Mouse (Mus musculus) liver, embryonic 14.5 days (tissue): ENCODE data around the gene Tsc22d3. TPM values are rescaled to one million over a fixed set of nuclear protein-coding genes. Genes with fewer than 3 reads are reported as not detected.
A peak's percentile ranks its signal among the peaks of the same experiment; 100 is the strongest.

Source experiments
- ATAC-seq: fragments of 200-750 bp; cut with Nextera tagmentation; 2 replicates; pipeline ENCODE4 v1.8.0; 2017; ENCODE audit warnings: moderate number of reproducible peaks, mild to moderate bottlenecking, moderate library complexity; ENCODE audit not compliant: insufficient read depth
- DNase-seq, 3 experiments: peaks; one replicate each; pipeline ENCODE4 v3.0.0-alpha.2; 2012 to 2013; ENCODE audit warnings: low read depth in 3 of 3, low spot score in 3 of 3
- H3K27ac ChIP-seq: fragments of 300-500 bp; sonication (generic); 2 replicates; pipeline ENCODE4 v1.5.1; 2014; ENCODE audit warnings: moderate library complexity, mild to moderate bottlenecking, control low read depth, inconsistent platforms
- H3K27me3 ChIP-seq: fragments of 300-500 bp; sonication (generic); 2 replicates; pipeline ENCODE4 v1.6.1; 2014; ENCODE audit warnings: mild to moderate bottlenecking, low read length, moderate library complexity; ENCODE audit not compliant: control insufficient read depth, insufficient read depth
- H3K36me3 ChIP-seq: fragments of 300-500 bp; sonication (generic); replicated peaks from 2 replicates; pipeline ENCODE4 v1.6.1; 2014; ENCODE audit warnings: low read depth; ENCODE audit not compliant: control insufficient read depth, insufficient read depth
- H3K4me1 ChIP-seq, 2 experiments: fragments of 200-500 bp in 1 of 2; fragments of 300-500 bp in 1 of 2; sonication (generic) in 1 of 2; replicated peaks; 2 replicates each; pipeline ENCODE4 v1.6.1; 2012 to 2014; ENCODE audit warnings: antibody characterized with exemption in 1 of 2, inconsistent platforms in 1 of 2, low read length in 1 of 2; ENCODE audit not compliant: control insufficient read depth in 2 of 2, insufficient read depth in 2 of 2
- H3K4me2 ChIP-seq: fragments of 300-500 bp; sonication (generic); 2 replicates; pipeline ENCODE4 v1.6.1; 2014; ENCODE audit warnings: low read depth, mild to moderate bottlenecking, control low read depth, moderate library complexity
- H3K4me3 ChIP-seq, 2 experiments: fragments of 200-500 bp in 1 of 2; fragments of 300-500 bp in 1 of 2; sonication (generic) in 1 of 2; 2 replicates each; pipeline ENCODE4 v1.5.1; 2012 to 2014; ENCODE audit warnings: low read depth in 2 of 2, low read length in 2 of 2, mild to moderate bottlenecking in 2 of 2, control low read depth in 1 of 2, inconsistent platforms in 1 of 2, moderate library complexity in 1 of 2; ENCODE audit not compliant: insufficient read depth in 1 of 2
- H3K9ac ChIP-seq: fragments of 300-500 bp; sonication (generic); replicated peaks from 2 replicates; pipeline ENCODE4 v1.6.1; 2014; ENCODE audit warnings: mild to moderate bottlenecking, control low read depth, moderate library complexity
- H3K9me3 ChIP-seq: fragments of 300-500 bp; sonication (generic); 2 replicates; pipeline ENCODE4 v1.6.1; 2016; ENCODE audit warnings: low read length, mixed read lengths; ENCODE audit not compliant: control insufficient read depth
- CTCF ChIP-seq: IDR thresholded peaks from 2 replicates; pipeline ENCODE4 v1.5.1; 2016; ENCODE audit warnings: antibody characterized with exemption, low read depth, control low read depth
- EP300 ChIP-seq: IDR thresholded peaks from 2 replicates; pipeline ENCODE4 v1.6.1; 2016; ENCODE audit warnings: antibody characterized with exemption, low read depth
- WGBS: fragments of 180-500 bp; shearing (Covaris S2); extraction: QIAGEN DNeasy Blood & Tissue Kit; methylation state at CpG from one replicate; pipeline ENCODE4 v1.1.7; 2014; ENCODE audit not compliant: insufficient replicate concordance; 5-methylcytosine and 5-hydroxymethylcytosine counted together
- polyA plus RNA-seq, 2 experiments: library from polyadenylated mRNA; depleted of rRNA in 1 of 2; stranded (reverse) in 1 of 2; unstranded in 1 of 2; fragments of >200 nt; fragmentation: Nextera tagmentation in 1 of 2; extraction: Ambion mirVana in 1 of 2; gene quantifications; 2 replicates each; pipeline versions ENCODE4 v1.2.1 to v1.2.3; 2012 to 2014

Gene Tsc22d3
- polyA plus RNA-seq, 2 experiments, result 5.1 to 10.6 TPM

DNA sequence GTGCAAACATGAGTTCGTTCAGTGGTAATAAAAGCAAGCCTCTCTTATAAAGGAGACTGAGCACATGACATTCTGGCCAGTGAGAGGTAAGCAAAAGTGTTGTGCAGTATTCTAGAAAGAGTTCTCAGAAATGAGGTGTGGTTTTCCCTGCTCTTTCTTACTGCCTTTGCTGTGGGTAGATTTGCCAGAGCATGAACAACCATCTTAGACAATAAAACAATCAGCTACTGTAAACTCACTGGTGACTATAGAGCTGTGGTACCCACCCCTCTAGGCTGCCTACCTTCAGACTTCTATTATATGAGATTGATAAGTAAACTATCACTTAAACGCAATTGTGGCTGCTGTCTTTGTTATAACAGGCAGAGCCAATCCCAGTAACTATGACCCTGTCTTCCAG is 69.1 kb downstream of the Tsc22d3 start:
- WGBS, result 40% methylated on average over 2 of the region's 2 CpGs
- no peak for ATAC-seq
- DNase-seq, result no peak
- no peak overlapping the region for H3K9ac ChIP-seq
- H3K36me3 ChIP-seq, result no peaks in the 10 kb centered on the region
- TF ChIP-seq EP300, result no peak
- H3K4me2 ChIP-seq, result no peak overlapping the region
- no peaks in the 10 kb centered on the region for H3K9me3 ChIP-seq
- no peak overlapping the region for H3K27ac ChIP-seq
- H3K4me3 ChIP-seq, result no peak overlapping the region
- H3K4me1 ChIP-seq, result peaks cover 0 to 8% of the 10 kb centered on the region in 2 experiments; a peak in 2 of 4 replicates
- no peaks in the 10 kb centered on the region for H3K27me3 ChIP-seq

DNA sequence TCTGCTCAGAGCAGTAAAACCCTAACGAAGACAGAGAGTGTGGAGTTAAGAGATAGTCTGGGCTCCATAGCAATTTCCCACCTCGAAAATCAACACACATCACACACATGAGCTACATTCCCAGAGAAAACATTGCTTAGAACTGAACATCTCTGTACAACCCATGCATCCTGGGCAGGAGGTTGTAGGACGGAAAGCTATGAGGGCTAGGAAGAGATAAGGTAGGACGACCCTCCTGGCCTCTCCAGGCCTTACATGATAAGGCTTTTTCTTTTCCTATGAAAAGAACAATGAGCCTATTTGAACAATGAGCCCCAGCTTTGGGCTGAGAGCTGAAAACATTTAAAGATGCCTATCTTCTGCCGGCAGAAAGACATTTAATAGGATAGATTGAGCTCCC is 69.8 kb downstream of the Tsc22d3 start:
- Histone ChIP-seq H3K9ac (no peak overlapping the region), H3K36me3 (no peaks in the 10 kb centered on the region), H3K9me3 (no peaks in the 10 kb centered on the region), H3K27me3 (no peaks in the 10 kb centered on the region), H3K4me1 (peaks cover 0 to 8% of the 10 kb centered on the region in 2 experiments; a peak in 2 of 4 replicates), H3K27ac (no peak overlapping the region), H3K4me2 (no peak overlapping the region), H3K4me3 (no peak overlapping the region)
- no peak for TF ChIP-seq EP300
- TF ChIP-seq CTCF, result no peak
- ATAC-seq (peak; percentile 52; the same call in 1 of the 2 replicates), DNase-seq (no peak)
- WGBS, result 29% methylated on average over 5 of the region's 5 CpGs

DNA sequence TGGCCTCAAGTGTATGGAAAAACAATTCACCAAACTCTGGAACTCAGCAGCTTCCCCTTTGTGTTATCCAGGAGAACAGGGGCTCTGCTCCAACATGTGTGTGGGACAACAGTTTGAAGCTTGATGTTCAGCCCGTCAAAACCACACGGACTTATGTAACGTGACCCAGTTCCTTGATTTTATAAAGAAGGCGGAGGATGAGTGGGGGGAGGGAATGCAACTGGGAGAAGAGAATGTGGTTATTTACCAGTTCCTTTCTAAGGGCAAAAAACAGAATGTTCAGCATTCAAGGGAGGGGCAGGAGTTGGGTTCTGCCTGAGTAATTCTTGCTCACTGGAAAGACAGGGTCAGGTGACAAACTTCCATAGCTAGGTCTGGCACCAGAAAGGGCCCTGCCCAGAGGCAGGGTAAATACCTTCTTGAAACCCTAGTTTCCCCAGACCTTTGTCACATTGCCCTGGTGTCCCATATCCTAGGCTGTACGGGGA is 71.3 kb downstream of the Tsc22d3 start:
- Histone ChIP-seq H3K27ac (no peak overlapping the region), H3K9ac (no peak overlapping the region), H3K9me3 (no peaks in the 10 kb centered on the region), H3K4me1 (peaks cover 0 to 8% of the 10 kb centered on the region in 2 experiments; a peak in 2 of 4 replicates), H3K36me3 (no peaks in the 10 kb centered on the region), H3K4me3 (no peak overlapping the region), H3K27me3 (no peaks in the 10 kb centered on the region), H3K4me2 (no peak overlapping the region)
- DNase-seq (no peak), ATAC-seq (no peak)
- TF ChIP-seq EP300 (no peak), CTCF (no peak)
- 52% methylated on average over 5 of the region's 5 CpGs for WGBS

DNA sequence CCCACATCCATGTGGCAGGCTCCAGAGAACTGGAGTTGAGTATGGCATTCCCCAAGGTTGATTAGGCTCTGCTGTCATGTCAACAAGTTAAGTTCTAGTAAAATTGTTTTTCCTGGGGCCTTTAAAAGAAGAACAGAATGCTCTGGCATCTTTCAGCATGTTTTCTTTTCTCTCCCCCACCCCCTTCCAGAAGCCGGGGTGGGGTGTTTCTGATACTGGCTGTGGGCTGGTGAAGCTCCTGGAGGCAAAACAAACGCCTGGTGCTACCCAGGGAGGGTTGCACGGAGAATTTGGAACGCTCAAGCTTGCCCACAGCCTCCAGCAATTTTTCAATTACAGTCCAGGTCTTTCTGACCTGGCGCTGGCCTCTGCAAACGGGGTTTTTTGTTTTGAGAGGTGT is 73.2 kb downstream of the Tsc22d3 start:
- H3K4me2 ChIP-seq, result no peak overlapping the region
- H3K27me3 ChIP-seq, result no peaks in the 10 kb centered on the region
- TF ChIP-seq EP300 (no peak), CTCF (no peak)
- 36% methylated on average over 6 of the region's 6 CpGs for WGBS
- no peaks in the 10 kb centered on the region for H3K9me3 ChIP-seq
- H3K36me3 ChIP-seq, result no peaks in the 10 kb centered on the region
- H3K27ac ChIP-seq, result no peak overlapping the region
- peaks cover 0 to 8% of the 10 kb centered on the region in 2 experiments; a peak in 2 of 4 replicates for H3K4me1 ChIP-seq
- no peak overlapping the region for H3K9ac ChIP-seq
- ATAC-seq (no peak), DNase-seq (no peak)
- H3K4me3 ChIP-seq, result no peak overlapping the region

DNA sequence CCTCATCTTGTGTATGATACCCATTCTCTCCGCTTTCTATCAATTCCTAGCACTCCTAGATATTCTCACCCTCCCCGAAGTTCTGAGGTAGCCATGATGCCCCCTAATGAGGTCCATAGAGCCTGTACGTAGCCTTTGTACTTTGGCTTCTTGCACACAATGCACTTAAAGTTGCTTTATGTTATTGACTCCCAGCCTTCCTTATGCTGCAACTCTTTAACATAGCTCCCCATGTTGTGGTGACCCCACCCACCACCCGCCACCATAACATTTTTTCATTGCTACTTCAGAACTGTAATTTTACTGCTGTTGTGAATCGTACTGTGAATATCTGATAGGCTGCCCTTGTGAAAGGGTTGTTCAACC is 74.2 kb downstream of the Tsc22d3 start:
- no peaks in the 10 kb centered on the region for H3K27me3 ChIP-seq
- TF ChIP-seq EP300 (no peak), CTCF (no peak)
- ATAC-seq (no peak), DNase-seq (no peak)
- H3K9me3 ChIP-seq, result no peaks in the 10 kb centered on the region
- no peak overlapping the region for H3K4me3 ChIP-seq
- H3K4me1 ChIP-seq, result peaks cover 0 to 8% of the 10 kb centered on the region in 2 experiments; a peak in 2 of 4 replicates
- WGBS, result 66% methylated on average over 5 of the region's 5 CpGs
- no peaks in the 10 kb centered on the region for H3K36me3 ChIP-seq
- no peak overlapping the region for H3K27ac ChIP-seq
- no peak overlapping the region for H3K9ac ChIP-seq
- no peak overlapping the region for H3K4me2 ChIP-seq
